Mouse (Mus musculus) bone marrow, adult 2 months (tissue): Measurements from ENCODE around the gene Trip11. TPM values are rescaled to one million over a fixed set of nuclear protein-coding genes. Genes with fewer than 3 reads are reported as not detected.

Experiments used
- H3K27ac ChIP-seq: fragments of 200-500 bp; 2 replicates; pipeline ENCODE4 v1.5.1; 2012; ENCODE audit warnings: low read depth, mild to moderate bottlenecking, control low read depth, inconsistent platforms, low read length; ENCODE audit not compliant: control insufficient read depth, poor library complexity, insufficient read depth
- H3K4me1 ChIP-seq: fragments of 200-500 bp; 2 replicates; pipeline ENCODE4 v1.6.1; 2011; ENCODE audit warnings: low read length; ENCODE audit not compliant: control insufficient read depth, insufficient read depth
- H3K4me3 ChIP-seq: fragments of 200-500 bp; replicated peaks from 2 replicates; pipeline ENCODE3; 2011; ENCODE audit warnings: mild to moderate bottlenecking, low read depth, low read length, control low read depth; ENCODE audit not compliant: control insufficient read depth
- CTCF ChIP-seq: fragments of 200-500 bp; IDR thresholded peaks from 2 replicates; pipeline ENCODE4 v1.5.1; 2011; ENCODE audit warnings: low read length, control low read depth; ENCODE audit not compliant: control insufficient read depth, insufficient read depth
- POLR2A ChIP-seq: fragments of 200-500 bp; IDR thresholded peaks from 2 replicates; pipeline ENCODE4 v1.6.1; 2011; ENCODE audit warnings: low read depth, mild to moderate bottlenecking, control low read depth, low read length, borderline replicate concordance; ENCODE audit not compliant: control insufficient read depth
- WGBS: fragments of 180-500 bp; shearing (Covaris S2); methylation state at CpG from one replicate; pipeline ENCODE4 v1.1.7; 2018; 5-methylcytosine and 5-hydroxymethylcytosine counted together
- polyA plus RNA-seq: library from polyadenylated mRNA; stranded (reverse); fragments of >200 nt; gene quantifications from 2 replicates; pipeline ENCODE4 v1.2.4, GENCODE M21; 2011; ENCODE audit warnings: low replicate concordance; ENCODE audit not compliant: missing spikeins, insufficient read depth, insufficient read length

Trip11 gene
- polyA plus RNA-seq, 1 experiment: 17.8 TPM

GRCm38 (mm10) chr12:101807400-101807799 lies 105.7 kb downstream of the Trip11 start:
- 43% methylated on average over 2 of the region's 2 CpGs for WGBS
- H3K4me1 ChIP-seq: no peaks in the 10 kb centered on the region
- TF ChIP-seq CTCF (no peak), POLR2A (no peak)
- H3K27ac ChIP-seq: no peak overlapping the region
- H3K4me3 ChIP-seq: no peak overlapping the region

DNA sequence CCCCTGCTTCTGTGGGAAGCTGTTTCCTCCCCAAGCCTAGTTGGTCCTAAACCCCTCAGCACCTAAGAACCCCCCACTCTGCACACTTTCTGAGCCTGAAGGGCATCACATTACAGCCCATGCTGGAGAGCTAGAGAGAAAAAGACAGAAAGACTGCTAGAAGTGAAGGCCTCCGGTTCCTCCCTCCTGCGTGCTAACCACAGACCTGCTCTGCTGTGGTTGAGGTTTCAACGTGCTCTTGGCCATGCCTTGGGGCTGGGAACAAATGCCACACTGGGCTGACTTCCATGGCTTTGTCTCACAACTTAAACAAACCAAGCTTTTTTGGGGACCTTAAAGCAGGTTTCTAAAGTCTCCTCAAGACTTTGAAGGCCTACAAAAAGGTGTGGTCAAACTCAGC lies 110.6 kb downstream of the Trip11 start:
- no peaks in the 10 kb centered on the region for H3K4me1 ChIP-seq
- TF ChIP-seq POLR2A (no peak), CTCF (no peak)
- 5% methylated on average over 3 of the region's 3 CpGs for WGBS
- no peak overlapping the region for H3K27ac ChIP-seq
- no peak overlapping the region for H3K4me3 ChIP-seq

GRCm38 (mm10) chr12:101801744-101802143 lies 111.3 kb downstream of the Trip11 start:
- Histone ChIP-seq H3K4me3 (no peak overlapping the region), H3K27ac (no peak overlapping the region), H3K4me1 (no peaks in the 10 kb centered on the region)
- WGBS: 70% methylated on average over 5 of the region's 5 CpGs
- TF ChIP-seq POLR2A (no peak), CTCF (no peak)

DNA sequence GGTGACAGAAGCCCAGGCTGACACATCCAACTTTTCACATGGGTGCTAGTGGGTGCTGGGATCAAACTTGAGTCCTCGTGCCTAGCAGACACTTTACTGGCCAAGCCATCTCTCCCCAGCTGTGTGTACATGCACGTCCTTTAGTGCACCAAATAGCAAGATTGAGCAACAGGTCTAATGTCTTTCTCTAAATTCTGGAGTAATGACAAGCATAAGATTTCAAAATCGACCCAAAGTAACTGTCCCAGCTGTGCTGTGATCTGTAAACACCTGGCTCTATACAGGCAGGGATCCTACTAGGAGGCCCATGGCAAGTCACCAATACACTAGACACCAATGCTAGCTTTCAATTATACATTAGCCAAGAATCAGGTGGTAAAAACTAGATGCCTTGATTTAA lies 112.0 kb downstream of the Trip11 start:
- no peak overlapping the region for H3K4me3 ChIP-seq
- 45% methylated on average over 3 of the region's 3 CpGs for WGBS
- TF ChIP-seq CTCF (no peak), POLR2A (no peak)
- no peak overlapping the region for H3K27ac ChIP-seq
- H3K4me1 ChIP-seq: no peaks in the 10 kb centered on the region

GRCm38 (mm10) chr12:101798189-101798922 lies 114.7 kb downstream of the Trip11 start:
- TF ChIP-seq POLR2A: no peak
- no peak for TF ChIP-seq CTCF
- Histone ChIP-seq H3K27ac (no peak overlapping the region), H3K4me1 (no peaks in the 10 kb centered on the region), H3K4me3 (no peak overlapping the region)
- WGBS: 72% methylated on average over 7 of the region's 7 CpGs

DNA sequence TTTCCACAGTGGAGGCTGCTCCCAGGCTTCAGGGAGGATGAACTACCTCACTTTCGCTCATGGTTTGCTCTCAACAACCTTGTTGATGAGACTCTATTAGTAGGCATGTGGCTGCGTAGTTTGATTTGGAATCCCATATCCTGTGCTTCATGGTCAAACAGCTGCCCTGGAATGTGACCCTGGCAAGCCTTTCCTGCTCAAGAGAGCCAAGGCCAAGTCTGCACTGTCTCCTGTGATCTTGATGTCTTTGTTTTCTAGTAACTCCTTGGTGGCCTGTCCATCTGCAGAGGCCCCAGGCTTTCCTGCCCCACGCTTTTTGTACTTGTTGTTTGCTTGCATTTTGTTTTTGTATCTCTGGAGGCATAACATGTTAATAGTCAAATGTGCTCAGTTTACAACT lies 118.6 kb downstream of the Trip11 start:
- Histone ChIP-seq H3K4me1 (no peaks in the 10 kb centered on the region), H3K27ac (no peak overlapping the region), H3K4me3 (no peak overlapping the region)
- 83% methylated on average over 3 of the region's 3 CpGs for WGBS
- TF ChIP-seq CTCF (no peak), POLR2A (no peak)

- TF ChIP-seq CTCF (no peak), POLR2A (no peak)
- WGBS: 78% methylated on average over 5 of the region's 5 CpGs
- H3K4me1 ChIP-seq: no peaks in the 10 kb centered on the region
- no peak overlapping the region for H3K27ac ChIP-seq
- no peak overlapping the region for H3K4me3 ChIP-seq
Measured at GRCm38 (mm10) chr12:101793221-101793621, 119.8 kb downstream of the Trip11 start.

DNA sequence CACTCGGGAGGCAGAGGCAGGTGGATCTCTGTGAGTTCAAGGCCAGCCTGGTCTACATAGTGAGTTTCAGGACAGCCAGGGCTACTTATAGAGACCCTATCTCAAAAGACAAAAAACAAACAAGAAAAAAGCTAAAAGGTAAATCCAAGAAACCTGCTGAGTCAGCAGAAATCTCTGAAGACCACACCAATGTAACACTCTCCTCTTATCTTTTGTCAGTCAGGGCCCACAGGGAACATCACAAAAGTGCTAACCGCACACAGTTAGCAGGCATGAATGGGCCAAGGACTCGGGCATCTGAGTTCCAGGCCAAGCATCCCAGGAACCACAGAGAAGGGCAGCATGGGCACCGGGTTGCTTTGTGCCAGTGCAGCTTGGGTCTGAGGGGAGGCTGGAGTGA lies 120.4 kb downstream of the Trip11 start:
- TF ChIP-seq CTCF (no peak), POLR2A (no peak)
- H3K4me3 ChIP-seq: no peak overlapping the region

DNA sequence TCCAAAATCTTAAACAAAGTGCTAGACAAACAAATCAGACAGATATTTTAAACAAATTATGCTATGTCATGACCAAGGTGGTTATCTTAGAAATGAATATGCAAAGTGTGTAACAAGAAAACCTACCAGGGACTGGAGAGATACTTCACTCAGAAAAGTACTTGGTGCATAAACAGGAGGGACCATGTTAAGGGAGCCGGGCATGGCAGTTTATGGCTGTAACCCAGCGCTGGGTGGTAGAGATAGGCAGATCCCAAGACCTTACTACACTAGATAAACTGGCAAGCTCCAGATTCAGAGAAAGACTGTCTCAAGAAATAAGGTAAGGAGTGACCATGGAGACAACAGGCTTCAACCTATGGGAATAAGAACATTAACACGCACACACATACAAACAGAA lies 123.3 kb downstream of the Trip11 start:
- Histone ChIP-seq H3K27ac (no peak overlapping the region), H3K4me3 (no peak overlapping the region), H3K4me1 (no peaks in the 10 kb centered on the region)
- WGBS: 74% methylated on average over 3 of the region's 3 CpGs
- TF ChIP-seq CTCF (no peak), POLR2A (no peak)

More for the DNA sequence above, 120.4 kb downstream of the Trip11 start:
- 77% methylated on average over 4 of the region's 4 CpGs for WGBS
- Histone ChIP-seq H3K27ac (no peak overlapping the region), H3K4me1 (no peaks in the 10 kb centered on the region)
